Mouse (Mus musculus) stomach, postnatal 0 days (tissue): Measurements from ENCODE around the gene Dtx4. TPM values are rescaled to one million over a fixed set of nuclear protein-coding genes. Genes with fewer than 3 reads are reported as not detected.
"Not testable (repeated sequence)": the region's sequence is repeated elsewhere in the genome, so short reads cannot be mapped to it uniquely, and the experiment has no call there.

ENCODE experiments used
- ATAC-seq: fragments of 200-750 bp; cut with Nextera tagmentation; 2 replicates; pipeline ENCODE4 v1.8.0; 2017; ENCODE audit not compliant: low FRiP score, low TSS enrichment
- DNase-seq: peaks from one replicate; pipeline ENCODE4 v3.0.0-alpha.2; 2016; ENCODE audit warnings: low spot score
- H3K27ac ChIP-seq: fragments of 300-500 bp; sonication (generic); replicated peaks from 2 replicates; pipeline ENCODE4 v1.5.1; 2014; ENCODE audit warnings: mild to moderate bottlenecking, control low read depth
- H3K27me3 ChIP-seq: fragments of 300-500 bp; sonication (generic); 2 replicates; pipeline ENCODE4 v1.6.1; 2014; ENCODE audit warnings: low read length; ENCODE audit not compliant: control insufficient read depth, insufficient read depth
- H3K36me3 ChIP-seq: fragments of 300-500 bp; sonication (generic); 2 replicates; pipeline ENCODE4 v1.6.1; 2014; ENCODE audit warnings: low read length, mixed read lengths; ENCODE audit not compliant: control insufficient read depth, insufficient read depth
- H3K4me1 ChIP-seq: fragments of 300-500 bp; sonication (generic); replicated peaks from 2 replicates; pipeline ENCODE4 v1.6.1; 2014; ENCODE audit warnings: antibody characterized with exemption; ENCODE audit not compliant: control insufficient read depth, insufficient read depth
- H3K4me2 ChIP-seq: fragments of 300-500 bp; sonication (generic); replicated peaks from 2 replicates; pipeline ENCODE4 v1.6.1; 2014; ENCODE audit warnings: low read depth, mild to moderate bottlenecking, control low read depth, moderate library complexity
- H3K4me3 ChIP-seq: fragments of 300-500 bp; sonication (generic); 2 replicates; pipeline ENCODE4 v1.5.1; 2014; ENCODE audit warnings: low read depth, low read length, control low read depth
- H3K9ac ChIP-seq: fragments of 300-500 bp; sonication (generic); 2 replicates; pipeline ENCODE4 v1.6.1; 2014; ENCODE audit warnings: mild to moderate bottlenecking, low read length, control low read depth, mixed read lengths
- H3K9me3 ChIP-seq: fragments of 300-500 bp; sonication (generic); 2 replicates; pipeline ENCODE4 v1.6.1; 2016; ENCODE audit warnings: low read length; ENCODE audit not compliant: control insufficient read depth
- CTCF ChIP-seq: IDR thresholded peaks from 2 replicates; pipeline ENCODE4 v1.5.1; 2016; ENCODE audit warnings: antibody characterized with exemption, low read depth, mild to moderate bottlenecking, moderate library complexity
- EP300 ChIP-seq: optimal IDR thresholded peaks from 2 replicates; pipeline ENCODE3; 2016; ENCODE audit warnings: antibody characterized with exemption
- WGBS: fragments of 180-500 bp; shearing (Covaris S2); extraction: QIAGEN DNeasy Blood & Tissue Kit; methylation state at CpG from one replicate; pipeline ENCODE4 v1.1.7; 2014; 5-methylcytosine and 5-hydroxymethylcytosine counted together
- polyA plus RNA-seq: library from polyadenylated mRNA; unstranded; fragments of >200 nt; fragmentation: Nextera tagmentation; extraction: Ambion mirVana; gene quantifications from 2 replicates; pipeline ENCODE4 v1.2.1, GENCODE M21; 2015

Dtx4 gene
- 6.2 and 7.1 TPM in 2 replicates for polyA plus RNA-seq

DNA sequence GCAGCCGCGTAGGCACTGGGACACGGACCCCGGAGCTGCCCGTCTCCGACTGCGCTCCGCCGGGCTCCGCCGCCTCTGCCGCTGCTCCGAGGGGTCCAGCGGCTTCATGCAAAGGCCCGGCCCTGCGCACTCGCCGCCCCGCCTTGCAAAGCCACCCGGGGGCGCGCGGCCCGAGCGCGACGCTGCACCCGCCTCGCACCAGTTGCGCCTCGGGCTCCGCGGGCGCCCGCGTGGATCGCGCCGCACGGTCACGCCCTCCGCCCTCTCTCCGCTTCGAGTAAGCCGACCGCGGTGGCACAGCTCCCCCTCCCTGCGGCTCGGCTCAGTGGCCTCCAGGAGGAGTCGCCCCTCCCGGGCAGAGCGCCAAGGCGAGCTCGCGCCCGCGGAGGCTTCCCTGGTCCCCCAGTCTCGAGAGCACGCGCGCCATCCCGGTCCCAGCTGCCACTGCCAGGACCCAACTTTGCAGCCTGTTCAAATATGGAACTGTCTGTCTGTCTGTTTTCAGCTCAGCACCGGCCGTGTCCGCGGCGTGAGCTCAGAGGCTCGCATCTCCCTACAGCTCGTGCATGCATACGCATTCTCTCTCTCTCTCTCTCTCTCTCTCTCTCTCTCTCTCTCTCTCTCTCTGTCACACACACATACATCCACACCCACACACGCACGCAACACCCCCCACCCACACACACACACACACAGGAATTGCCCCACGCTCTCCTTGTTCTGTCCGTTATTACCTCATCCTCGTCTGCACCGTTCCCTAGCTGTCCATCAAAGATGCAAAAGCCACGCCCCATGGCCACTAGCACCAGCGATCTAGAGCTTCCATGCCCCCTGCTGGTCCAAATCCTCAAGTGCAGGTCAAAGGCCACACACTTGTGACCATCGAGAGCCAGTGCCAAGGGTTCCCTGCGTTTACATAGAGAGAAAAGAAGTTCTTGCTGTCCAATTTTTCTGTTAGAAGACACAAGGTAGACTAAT lies at the start of gene Dtx4:
Gene Dtx4 (minus strand): TSS at position 85 of the 978 bp plus-strand sequence.
- DNase-seq = peak; percentile 95
- WGBS = under 1% methylated on average over 49 of the region's 80 CpGs

DNA sequence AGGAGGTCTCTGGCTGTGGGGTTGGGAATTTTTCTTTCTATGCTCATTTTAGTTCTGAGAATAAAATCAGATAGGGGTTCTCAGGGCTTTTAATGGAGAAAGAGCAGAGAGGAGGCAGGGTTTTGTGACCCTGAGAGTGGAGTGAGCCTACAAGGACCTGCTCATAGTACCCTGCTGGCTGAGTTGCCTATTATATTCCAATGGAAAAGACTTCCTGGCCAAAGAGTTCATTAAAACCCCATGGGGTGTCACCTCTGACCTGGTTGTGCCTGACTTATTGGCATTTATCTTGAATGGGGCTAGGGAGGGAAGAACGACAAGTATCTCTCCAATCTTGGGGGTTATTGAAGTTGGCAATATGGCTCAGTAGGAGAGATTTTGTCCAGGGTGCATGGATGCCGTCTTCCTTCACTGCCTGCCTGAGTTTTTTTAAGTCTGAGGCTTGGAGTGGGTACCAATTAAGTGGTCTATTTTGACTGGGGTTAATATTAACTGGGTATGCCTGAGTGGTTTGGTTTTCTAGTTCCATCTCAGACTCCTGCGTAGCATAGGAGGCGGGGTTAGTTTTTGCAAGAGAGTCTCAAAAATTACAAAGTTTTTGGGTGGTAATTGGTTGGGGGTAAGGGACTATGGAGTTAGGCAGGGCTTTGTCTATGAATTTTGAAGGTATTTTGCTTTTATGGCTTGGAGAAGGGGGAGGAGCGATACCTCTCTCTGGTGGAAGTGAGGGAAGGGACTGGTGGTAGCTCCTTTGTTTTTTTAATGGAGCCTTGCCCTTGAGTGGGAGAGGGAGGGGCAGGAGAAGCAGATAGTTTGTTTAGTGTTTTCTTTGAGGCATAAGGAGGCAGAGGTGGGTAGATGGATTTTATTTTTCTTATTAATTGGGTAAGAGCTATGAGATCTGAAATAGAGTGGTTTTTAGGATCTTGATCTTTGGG lies 49.0 kb upstream of the Dtx4 start:
- DNase-seq = no peak
- TF ChIP-seq EP300 (no peak), CTCF (no peak)
- no peaks in the 10 kb centered on the region for H3K9me3 ChIP-seq
- no peak overlapping the region for H3K9ac ChIP-seq
- no peak for ATAC-seq
- no peaks in the 10 kb centered on the region for H3K4me1 ChIP-seq
- no peaks in the 10 kb centered on the region for H3K36me3 ChIP-seq
- H3K4me3 ChIP-seq = no peak overlapping the region
- H3K27me3 ChIP-seq = no peaks in the 10 kb centered on the region
- 75% methylated on average over 5 of the region's 5 CpGs for WGBS
- no peak overlapping the region for H3K27ac ChIP-seq
- H3K4me2 ChIP-seq = no peak overlapping the region

More for the DNA sequence above, at the start of gene Dtx4:
- TF ChIP-seq EP300 (no peak), CTCF (peak; percentile 99)
- Histone ChIP-seq H3K9ac (peak within 1 kb of the TSS; percentile 92), H3K4me1 (no peaks in the 10 kb centered on the region; the same call in 1 of the 2 replicates), H3K4me3 (peak within 1 kb of the TSS; percentile 72), H3K9me3 (no peaks in the 10 kb centered on the region), H3K4me2 (peak within 1 kb of the TSS; percentile 95), H3K36me3 (no peaks in the 10 kb centered on the region), H3K27me3 (no peaks in the 10 kb centered on the region), H3K27ac (peak within 1 kb of the TSS; percentile 95)
- ATAC-seq = peak; percentile 95

DNA sequence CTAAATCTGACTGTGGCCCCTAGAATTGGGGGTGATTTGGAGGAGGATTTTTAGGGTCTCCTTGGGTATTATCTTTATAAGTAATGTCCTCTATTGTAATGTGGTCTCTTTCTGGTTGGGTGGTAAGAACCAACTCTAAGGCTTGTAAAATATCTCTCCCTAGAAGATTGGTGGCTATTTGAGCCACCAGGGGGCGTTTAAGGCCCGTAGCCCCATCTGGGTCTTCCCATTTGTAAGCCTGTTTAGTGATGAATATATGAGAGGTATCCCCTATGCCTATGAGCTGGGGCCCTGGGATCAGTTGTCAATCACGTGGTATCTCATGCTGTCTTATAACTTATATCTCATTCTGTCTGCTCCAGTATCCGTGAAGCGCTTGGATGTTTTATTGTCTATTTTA lies 47.9 kb upstream of the Dtx4 start:
- 73% methylated on average over 5 of the region's 5 CpGs for WGBS

DNA sequence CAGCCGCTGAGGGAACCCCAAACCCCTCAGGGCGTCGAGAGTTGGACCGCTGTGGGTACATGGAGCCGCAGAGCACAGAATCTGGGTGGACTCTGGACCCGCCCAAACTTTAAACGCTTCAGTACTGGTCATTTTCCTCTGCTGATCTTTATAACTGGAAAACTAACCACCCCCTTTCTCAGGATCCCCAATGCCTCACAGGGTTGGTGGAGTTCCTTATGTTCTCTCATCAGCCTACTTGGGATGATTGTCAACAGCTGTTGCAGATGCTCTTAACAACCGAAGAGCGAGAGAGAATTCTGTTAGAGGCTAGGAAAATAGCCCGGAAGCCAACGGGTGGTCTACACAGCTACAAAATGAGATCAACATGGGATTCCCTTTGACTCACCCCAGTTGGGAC lies 44.2 kb upstream of the Dtx4 start, which contains the start of gene Fam111a:
Gene Fam111a (plus strand): TSS at position 301 of the 400 bp plus-strand sequence.
- ATAC-seq, H3K4me1 ChIP-seq, H3K4me3 ChIP-seq, H3K27me3 ChIP-seq, DNase-seq, H3K9ac ChIP-seq, H3K27ac ChIP-seq, H3K36me3 ChIP-seq, H3K9me3 ChIP-seq, H3K4me2 ChIP-seq: not testable (repeated sequence)
- WGBS = 91% methylated on average over 11 of the region's 11 CpGs

More for the DNA sequence above, 47.9 kb upstream of the Dtx4 start:
- DNase-seq (no peak), ATAC-seq (no peak)
- Histone ChIP-seq H3K4me3 (no peak overlapping the region), H3K4me1 (no peaks in the 10 kb centered on the region), H3K9me3 (no peaks in the 10 kb centered on the region), H3K27ac (no peak overlapping the region), H3K36me3 (no peaks in the 10 kb centered on the region), H3K4me2 (no peak overlapping the region), H3K27me3 (no peaks in the 10 kb centered on the region), H3K9ac (no peak overlapping the region)
- no peak for TF ChIP-seq EP300
- peak; percentile 66 for TF ChIP-seq CTCF

DNA sequence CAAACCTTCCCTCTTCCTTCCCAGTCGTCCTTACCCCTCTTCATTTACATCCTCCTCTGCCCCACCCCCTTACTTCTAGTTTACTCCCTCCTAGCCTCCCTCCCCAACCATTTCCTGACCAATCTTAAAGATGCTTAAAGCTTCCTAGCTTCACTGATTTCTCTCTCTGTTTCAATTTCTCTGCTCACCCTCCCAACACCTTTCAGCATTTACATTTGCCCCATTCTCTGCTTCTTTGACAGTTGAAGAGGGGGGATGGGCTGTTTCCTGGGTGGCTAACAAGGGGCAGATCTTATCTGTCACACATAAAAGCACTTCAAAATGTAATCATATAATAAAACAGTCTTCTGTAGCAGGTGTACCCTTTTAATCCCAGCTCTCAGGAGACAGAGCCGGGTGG lies 40.4 kb upstream of the Dtx4 start:
- 13% methylated on average over 2 of the region's 2 CpGs for WGBS
- H3K9ac ChIP-seq = no peak overlapping the region
- no peaks in the 10 kb centered on the region for H3K36me3 ChIP-seq
- no peak for TF ChIP-seq CTCF
- no peak for TF ChIP-seq EP300
- H3K4me1 ChIP-seq = no peaks in the 10 kb centered on the region
- H3K4me3 ChIP-seq = no peak overlapping the region
- ATAC-seq (no peak), DNase-seq (no peak)
- no peak overlapping the region for H3K27ac ChIP-seq
- no peaks in the 10 kb centered on the region for H3K9me3 ChIP-seq
- H3K4me2 ChIP-seq = no peak overlapping the region
- H3K27me3 ChIP-seq = no peaks in the 10 kb centered on the region
